Mouse (Mus musculus) cerebellum, adult 2 months (tissue): ENCODE measurements around the gene Pilrb1.
"Not testable (repeated sequence)": the region's sequence is repeated elsewhere in the genome, so short reads cannot be mapped to it uniquely, and the experiment has no call there.

Source experiments
- CTCF ChIP-seq: fragments of 200-500 bp; IDR thresholded peaks from 2 replicates; pipeline ENCODE4 v1.5.1; 2011; ENCODE audit warnings: low read depth, mild to moderate bottlenecking, control low read depth, low read length, moderate library complexity, borderline replicate concordance; ENCODE audit not compliant: insufficient read depth
- POLR2A ChIP-seq: fragments of 200-500 bp; IDR thresholded peaks from 2 replicates; pipeline ENCODE4 v1.6.1; 2011; ENCODE audit warnings: low read length, control low read depth, borderline replicate concordance; ENCODE audit not compliant: insufficient read depth

- TF ChIP-seq CTCF, POLR2A: not testable (repeated sequence)
Observed at GRCm38 (mm10) chr5:137871644-137872380, 13.9 kb upstream of the Pilrb1 start, which contains the start of gene Pilrb2.
